Mouse (Mus musculus): ENCODE results near the gene C130050O18Rik. TPM values are rescaled to one million over a fixed set of nuclear protein-coding genes. Genes with fewer than 3 reads are reported as not detected.
A peak's percentile ranks its signal among the peaks of the same experiment; 100 is the strongest.
"Not testable (repeated sequence)": the region's sequence is repeated elsewhere in the genome, so short reads cannot be mapped to it uniquely, and the experiment has no call there.

Gene C130050O18Rik
- total RNA-seq, 2 experiments from 2014 or later, result 0.12 to 0.21 TPM

DNA sequence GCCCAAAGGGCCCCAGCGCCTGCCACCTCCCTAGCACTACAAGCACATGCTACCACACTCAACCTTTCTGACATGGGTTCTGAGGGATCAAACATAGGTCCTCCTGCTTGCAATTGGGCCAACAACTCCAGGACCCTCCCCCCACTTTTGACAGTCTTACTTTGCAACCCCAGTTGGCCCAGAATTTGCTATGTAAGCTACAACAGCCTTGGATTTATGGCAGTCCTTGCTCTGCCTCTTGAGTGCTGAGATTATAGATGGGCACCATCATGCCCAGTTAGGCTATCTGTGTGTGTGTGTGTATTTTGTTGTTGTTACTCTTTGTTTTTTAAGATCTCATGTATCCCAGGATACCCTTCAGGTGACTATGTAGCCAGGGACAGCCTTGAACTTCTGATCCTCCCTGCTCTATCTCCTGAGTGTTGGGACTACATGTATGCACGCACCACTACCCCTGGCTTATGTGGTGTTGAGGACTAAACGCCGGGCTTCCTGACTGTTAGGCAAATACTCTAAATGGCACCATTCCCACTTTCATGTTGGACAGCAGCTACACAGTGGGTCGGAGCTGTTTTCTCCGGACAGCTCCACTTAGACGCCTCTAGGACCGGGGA is 25.2 kb upstream of the C130050O18Rik start:
- no peak for DNase-seq (ENCODE audit: low spot score)

DNA sequence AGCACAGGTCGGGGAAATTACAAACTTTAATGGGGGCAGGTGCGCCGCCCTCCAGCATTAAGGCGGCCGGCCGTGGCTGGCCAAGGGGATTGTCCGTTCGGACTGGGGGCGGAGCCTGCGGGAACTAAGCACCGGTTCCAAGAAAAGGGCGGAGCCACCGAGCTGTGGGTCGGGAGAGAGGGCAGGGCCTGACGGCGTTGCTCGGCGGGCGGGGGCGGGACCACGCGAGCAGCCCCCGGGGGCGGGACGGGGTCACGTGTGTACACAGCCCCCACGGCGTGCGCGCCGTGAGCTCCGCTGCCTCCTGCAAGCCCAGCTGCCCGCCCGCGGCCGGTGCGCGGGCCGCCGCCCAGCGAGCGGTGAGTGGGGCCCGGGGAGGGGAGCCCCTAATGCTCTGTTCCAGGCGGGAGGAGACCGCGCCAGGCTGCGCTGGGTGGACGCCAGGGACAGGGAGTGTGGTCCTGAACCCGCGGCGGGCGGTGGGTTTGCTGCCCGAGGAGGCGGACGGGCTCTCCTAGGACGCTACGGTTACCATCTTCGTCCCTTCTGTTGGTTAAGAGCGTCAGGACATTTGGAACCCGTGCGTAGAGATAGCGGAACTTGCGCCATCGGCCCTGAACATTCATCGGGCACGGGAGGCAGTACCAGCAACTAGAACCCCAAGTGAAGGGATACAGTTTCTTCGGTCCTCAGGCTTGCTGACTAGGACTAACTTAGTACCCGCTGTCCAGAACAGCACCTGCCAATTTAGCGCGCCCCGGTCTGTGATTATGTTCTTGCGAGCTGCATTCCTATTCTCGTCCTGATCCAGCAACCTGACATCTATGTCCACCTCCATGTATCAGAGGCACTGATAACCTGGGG is 24.5 kb upstream of the C130050O18Rik start:
- peak; percentile 98 for DNase-seq (ENCODE audit: low spot score)

DNA sequence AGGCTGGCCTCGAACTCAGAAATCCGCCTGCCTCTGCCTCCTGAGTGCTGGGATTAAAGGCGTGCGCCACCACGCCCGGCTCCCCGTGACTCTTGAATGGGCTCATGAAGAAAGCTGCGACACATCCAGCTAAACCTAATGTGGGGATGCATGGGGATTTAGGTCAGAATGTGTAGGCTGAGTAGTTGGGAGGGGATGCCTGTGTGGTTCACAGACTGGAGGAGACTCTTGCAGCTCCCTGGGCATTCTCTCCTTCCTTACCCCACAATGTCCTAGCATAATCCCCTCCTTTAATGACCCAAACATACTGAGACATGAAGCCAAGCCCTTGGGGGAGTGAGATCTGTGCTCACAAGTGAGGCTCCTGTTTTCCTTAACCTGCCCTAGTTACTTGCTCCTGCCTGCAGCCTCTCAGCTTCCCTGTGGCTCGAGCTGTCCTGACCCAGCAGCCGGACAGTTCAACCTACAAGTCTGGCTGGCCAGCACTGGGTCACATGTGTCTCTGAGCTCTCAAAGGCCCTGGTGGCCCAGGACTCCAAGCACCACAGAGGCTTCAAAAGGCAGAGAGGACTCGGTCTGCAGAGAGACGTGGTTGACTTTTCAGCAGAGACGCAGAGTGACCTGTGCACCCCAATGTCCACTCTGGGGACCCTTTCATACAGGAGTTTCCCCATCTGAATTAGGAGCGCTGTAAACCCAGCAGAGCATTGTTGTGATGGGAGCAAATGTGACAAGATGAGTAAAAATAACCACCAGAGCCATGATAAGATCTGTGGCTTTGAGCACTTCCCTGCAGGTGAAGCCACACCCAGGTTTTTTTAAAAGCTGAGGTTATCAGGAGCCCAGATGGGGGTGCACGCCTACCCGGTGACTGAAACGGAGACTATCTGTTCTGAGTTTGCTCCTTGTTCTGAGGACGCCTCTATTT is 23.2 kb upstream of the C130050O18Rik start:
- DNase-seq (ENCODE audit: low spot score), result peak; percentile 65

DNA sequence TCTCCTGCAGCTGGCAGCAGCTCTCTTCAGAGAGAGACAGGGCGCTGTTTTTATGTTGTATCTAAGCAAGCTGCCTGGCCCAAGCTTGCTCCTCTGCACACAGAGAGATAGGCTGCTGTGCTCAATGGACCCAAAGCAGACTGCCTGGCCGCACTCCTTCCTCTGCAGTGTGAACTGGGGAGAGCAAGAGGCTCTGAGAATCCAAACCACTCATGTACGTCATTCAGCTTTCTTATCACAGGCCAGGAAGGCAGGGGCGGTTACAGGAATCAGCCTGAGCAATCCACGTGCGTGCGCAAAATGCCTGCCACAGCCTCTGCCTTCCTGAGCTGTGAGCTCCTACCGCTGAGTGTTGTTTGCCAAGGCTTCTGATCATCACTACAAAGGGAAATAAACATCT is 22.3 kb upstream of the C130050O18Rik start:
- no peak for DNase-seq (ENCODE audit: low spot score)

DNA sequence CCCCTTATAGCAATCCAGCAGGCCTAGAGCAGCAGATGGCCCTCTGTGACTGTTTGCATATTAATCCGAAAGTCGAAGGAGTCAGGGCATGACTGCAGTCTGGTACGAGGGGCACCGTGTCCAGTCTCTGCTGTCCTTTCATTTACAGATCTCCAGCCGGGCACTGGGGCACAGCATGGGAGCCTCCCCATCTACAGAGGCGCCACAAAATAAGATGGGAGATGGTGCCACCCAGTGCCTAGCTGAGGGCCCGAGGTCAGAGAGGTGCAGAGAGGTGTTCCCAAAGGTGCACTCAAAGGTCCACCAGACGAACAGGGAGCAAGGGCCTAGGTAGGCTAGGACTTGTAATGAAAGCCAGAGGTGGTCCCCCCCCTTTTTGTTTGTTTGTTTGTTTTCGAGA is 21.8 kb upstream of the C130050O18Rik start:
- DNase-seq (ENCODE audit: low spot score), result no peak

DNA sequence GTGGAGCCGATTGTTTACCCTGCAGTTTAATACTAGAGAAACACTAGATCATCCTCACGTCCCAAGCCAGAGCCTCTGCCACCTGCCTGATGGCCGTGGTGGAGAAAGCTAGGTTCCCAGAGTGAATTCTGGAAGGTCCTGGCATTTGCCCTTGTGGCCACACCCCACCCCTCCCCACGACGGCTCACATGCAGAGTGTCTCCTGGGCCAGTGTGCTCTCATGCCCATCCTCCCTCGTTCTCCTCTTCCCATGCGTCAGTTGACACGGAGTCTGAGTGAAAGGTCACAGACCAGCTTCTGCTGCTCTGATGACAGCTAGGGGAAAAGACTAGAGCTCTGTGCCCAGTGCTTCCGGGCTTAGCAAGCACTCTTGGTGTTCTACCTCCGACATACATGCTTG is 20.5 kb upstream of the C130050O18Rik start:
- DNase-seq (ENCODE audit: low spot score), result peak; percentile 87

DNA sequence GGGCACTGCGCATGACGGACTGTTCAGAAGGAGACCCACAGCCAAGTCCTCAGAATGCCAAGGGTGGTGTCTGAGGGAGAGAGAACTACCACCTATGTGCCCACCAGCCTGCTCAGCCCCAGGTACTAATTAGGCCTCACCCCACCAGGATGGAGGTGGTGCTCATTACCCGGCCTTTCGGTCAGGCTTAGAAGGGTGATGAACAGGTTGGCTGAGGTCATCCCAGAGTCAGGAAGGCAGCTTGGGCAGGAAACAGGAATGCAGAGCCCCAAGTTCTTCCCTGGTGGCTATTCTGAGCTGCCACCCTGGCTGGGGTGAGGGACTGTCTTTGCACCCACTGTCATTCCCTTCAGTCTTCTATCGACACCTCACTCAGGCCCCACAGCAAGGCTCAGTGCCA is 19.0 kb upstream of the C130050O18Rik start:
- no peak for DNase-seq (ENCODE audit: low spot score)

DNA sequence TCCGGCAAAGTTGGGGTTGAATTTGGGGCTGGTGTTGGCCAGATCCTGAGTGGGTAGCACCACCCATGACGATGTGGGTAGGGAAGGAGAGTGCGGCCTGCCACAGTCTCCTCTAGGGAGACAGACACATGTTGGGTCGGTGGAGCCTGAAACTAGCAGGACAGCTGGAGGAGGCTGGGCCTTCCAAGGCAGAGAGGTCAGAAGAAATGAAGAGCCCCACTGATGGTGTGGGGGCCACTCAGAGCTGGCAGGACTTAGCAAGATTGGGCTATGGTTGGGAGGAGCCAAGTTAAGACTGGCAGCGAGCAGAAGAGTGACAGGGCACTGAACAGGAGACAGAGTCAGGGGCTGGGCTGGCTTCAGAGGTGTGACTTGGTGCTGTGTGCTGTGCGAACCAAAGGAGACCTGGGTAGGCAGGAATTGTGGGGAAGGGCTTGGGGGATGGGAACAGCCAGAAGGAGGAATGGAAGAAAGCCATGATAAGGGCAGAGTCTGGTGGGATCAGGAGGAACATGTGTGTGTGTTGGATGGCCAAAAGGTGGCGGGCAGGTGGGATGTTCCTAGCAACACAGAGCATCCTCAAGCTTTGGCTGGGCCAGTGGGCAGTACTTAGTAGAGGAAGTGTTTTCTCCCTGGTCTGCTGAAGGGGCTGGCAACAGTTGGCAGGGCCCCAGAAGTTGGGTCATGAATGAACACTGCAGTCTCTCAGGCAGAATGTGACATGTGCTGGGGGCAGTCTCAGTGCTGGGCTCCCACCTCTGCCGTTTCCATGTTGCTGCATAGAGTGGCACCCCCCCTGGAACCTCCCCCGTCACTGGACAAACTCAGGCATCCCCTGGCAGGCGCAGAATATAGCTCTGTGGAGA is 17.5 kb upstream of the C130050O18Rik start:
- DNase-seq (ENCODE audit: low spot score), result peak; percentile 28

DNA sequence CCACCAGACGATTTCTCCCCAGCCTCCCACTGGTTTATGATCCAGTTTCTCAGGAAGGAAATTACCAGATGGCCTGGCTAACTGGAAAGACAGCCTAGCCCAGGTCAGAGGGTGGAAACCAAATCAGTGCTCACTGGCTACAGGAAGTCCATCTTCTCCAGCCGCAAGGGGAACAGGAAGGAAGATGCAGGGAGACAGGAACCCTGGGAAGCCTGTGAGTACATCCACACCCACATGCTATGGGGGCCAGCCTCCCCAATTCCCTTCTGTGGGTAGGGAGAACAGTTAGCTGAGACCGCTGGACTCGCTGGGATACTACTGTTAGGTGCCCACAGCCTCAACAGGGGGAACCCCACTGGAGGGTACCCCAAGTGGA is 16.9 kb upstream of the C130050O18Rik start:
- DNase-seq (ENCODE audit: low spot score), result no peak

DNA sequence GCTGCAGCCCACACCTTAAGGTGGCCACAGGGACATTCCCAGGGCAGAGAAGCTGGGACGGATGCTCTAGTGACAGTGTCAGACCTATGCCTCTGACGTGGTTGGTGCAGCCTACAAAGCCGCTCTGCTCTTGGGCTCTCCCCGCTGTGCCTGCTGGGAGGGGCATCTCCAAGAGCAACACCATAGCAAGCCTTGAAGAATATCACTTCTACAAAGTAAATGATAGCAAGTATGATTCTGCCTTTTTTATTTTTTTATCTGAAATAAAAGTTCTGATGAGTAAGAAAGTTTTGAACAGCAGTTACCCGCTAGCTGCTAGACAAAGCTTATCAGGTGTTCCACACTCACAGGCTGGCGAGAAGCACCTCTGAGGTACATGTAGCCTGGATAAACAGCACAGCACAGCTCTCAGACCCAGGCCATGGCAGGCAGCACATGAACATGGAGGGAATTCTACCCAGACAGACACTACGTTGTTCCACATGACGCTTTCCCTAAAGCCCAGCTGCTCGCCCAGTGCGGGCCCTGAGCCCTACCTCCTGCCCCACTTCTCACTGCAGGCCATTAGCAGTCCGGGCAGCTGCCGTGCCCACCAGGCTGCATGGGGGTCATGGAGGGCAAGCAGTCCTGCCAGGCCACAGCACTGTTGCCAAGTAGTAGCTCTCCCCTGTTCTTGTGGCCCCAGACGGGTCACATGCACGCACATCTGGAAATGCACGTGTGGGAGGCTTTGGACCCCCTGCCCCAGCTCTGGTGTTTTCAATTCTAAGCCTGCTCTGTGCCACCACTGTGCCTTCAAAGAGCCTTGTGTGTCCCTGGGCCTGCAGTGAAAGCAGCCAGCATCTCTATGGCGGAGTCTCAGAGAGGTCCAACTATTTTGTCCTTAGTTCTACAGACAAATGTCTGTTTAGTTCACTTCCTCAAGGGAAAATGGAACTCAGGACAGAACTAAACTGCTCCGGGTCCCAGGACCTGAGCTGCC is 16.1 kb upstream of the C130050O18Rik start:
- peak; percentile 50 for DNase-seq (ENCODE audit: low spot score)

DNA sequence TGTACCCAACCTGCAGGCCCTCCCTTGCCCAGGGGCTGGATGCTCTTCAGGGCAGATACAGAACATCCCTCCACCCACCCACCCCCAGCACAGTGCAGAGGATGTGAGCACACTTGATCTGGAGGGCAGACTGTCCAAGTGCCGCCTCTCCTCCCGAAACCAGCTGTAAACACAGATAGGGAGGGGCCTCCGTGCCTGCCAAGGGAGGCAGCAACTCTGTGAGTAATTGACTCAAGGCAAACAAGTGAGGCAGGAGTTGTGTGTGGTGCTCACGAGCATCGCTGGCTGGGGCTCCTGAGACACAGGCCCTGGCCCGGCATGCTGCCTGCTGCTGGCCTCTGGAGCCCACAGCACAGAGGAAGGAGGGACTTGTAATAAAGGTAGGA is 15.4 kb upstream of the C130050O18Rik start:
- peak; percentile 84 for DNase-seq (ENCODE audit: low spot score)

DNA sequence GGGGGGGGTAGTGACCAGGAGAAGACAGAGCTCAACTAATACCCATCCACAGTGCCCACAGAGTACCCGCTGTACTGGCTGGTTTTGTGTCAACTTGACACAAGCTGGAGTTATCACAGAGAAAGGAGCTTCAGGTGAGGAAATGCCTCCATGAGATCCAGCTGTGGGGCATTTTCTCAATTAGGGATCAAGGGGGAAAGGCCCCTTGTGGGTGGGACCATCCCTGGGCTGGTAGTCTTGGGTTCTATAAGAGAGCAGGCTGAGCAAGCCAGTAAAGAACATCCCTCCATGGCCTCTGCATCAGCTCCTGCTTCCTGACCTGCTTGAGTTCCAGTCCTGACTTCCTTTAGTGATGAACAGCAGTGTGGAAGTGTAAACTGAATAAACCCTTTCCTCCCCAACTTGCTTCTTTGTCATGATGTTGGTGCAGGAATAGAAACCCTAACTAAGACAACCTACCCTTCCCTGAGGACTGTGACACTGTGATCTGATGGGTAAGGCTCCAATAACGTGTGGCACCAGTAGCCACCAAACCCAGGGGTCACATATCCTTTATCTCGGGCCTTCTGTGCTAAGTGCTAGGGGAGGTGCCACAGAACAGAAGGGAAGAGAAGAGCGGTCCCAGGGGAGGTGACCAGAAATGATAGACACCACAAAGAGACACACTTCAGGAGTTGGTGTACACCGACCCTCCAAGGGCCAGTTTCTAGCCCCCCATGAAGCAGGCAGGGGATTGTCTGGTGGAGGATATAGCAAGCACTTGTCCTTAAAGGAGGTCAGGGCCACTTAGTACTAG is 14.6 kb upstream of the C130050O18Rik start:
- not testable (repeated sequence) for DNase-seq (ENCODE audit: low spot score)

DNA sequence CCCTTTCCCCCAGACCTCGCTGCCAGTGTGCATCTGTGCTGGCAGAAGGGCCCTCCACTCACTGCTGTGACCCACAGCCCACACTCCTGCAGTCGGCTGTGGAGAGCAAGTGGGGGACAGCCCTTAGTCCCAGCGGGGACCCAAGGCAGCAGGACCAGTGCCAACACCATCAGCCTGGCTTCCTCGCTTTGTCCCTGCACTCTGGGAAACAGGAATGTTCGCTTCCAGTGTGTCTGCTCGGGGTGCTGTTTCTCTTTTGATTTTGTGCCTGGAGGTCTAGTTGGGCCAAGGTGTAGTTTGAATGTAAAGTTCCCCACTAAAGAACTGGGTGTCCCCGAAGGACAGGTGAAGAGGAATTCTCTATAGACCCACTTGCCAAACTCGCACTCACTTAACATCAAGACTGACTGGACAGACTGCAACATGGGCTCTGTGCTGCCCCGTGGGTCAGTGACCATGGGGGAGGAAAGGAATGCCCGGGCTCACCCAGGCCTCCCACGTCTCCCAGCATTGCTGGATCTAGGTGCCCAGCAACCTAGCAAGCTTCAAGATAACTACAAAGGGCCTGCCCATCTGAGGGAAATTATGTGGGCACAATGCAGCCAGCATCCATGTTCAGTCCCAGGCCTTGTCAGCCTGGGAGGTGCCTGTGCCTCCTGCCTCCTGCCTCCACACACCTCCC is 13.6 kb upstream of the C130050O18Rik start:
- peak; percentile 24 for DNase-seq (ENCODE audit: low spot score)

DNA sequence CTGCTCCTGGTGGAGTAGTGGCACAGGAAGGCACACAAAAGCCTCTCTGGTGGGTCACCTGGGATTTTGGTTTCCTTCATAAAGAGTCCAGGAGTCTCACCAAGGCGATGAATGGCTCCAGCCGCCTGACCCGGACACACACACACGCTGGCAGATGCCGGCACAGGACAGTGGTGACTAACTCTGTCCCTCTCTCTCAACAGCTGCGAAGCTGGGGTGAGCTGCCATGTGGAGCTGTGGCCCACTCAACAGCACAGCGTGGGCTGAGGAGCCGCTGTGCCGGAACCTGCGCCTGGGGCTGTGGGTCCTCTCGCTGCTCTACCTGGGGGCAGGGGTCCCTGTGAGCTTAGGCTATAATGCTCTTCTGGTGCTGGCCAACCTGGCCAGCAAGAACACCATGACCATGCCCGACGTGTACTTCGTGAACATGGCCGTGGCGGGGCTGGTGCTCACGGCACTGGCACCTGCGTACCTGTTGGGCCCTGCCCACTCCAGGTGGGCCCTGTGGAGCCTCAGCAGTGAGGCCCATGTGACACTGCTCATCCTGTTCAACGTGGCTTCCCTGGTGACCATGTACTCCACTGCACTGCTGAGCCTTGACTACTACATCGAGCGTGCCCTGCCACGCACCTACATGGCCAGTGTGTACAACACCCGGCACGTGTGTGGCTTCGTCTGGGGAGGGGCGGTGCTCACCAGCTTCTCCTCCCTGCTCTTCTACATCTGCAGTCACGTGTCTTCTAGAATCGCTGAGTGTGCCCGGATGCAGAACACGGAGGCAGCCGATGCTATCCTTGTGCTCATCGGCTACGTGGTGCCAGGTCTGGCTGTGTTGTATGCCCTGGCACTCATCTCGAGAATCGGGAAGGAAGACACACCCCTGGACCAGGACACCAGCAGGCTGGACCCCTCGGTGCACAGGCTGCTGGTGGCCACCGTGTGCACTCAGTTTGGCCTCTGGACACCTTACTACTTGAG is 12.6 kb upstream of the C130050O18Rik start:
- peak; percentile 8 for DNase-seq (ENCODE audit: low spot score)

DNA sequence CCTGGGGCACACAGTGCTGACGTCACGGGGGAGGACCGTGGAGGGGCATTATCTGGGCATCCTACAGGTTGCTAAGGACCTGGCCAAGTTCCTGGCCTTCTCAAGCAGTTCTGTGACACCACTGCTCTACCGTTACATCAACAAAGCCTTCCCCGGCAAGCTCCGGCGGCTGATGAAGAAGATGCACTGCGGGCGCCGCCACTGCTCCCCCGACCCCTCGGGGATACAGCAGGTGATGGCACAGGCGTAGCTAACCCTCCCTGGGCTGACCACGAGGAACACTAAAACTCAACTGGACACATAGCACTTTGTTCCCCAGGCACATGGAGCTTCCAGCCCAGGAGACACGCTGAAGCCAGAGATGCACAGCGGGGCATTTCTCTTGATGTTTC is 11.9 kb upstream of the C130050O18Rik start:
- no peak for DNase-seq (ENCODE audit: low spot score)

DNA sequence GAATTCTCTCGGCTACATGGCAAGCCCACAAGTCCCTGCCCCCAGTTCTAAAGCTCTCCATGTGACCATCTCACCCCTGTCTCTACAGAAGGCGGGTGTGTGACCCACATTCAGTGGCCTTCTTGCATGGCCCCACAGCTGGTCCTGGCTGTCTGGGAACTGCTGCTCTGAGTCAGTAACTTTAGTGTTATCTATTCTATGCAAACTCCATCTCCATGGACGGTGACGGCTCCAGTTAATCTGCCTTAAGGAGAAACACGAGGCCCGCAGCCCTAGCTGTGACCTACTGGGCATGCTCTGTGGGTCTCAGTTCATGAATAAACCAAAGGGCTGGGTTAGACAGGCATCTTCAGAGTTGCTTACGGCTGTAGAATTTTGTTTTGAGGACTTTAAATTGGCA is 10.7 kb upstream of the C130050O18Rik start:
- peak; percentile 25 for DNase-seq (ENCODE audit: low spot score)

DNA sequence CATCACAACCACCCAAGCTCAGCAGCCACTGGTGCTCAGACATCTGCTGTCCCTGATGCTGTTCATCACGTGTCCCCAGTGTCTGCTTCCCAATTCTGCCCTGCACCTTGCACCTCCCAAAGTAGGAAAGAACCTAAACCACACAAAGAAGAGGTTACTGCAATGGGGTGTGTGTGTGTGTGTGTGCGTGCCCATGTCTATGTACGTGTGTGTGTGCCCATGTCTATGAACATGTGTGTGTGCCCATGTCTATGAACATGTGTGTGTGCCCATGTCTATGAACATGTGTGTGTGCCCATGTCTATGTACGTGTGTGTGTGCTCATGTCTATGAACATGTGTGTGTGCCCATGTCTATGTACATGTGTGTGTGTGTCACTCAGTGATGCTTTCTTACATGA is 9.6 kb upstream of the C130050O18Rik start:
- no peak for DNase-seq (ENCODE audit: low spot score)

Measured in gastrocnemius, adult 18-20 months (tissue).